Mouse (Mus musculus): ENCODE measurements around the gene Krt31.

DNA sequence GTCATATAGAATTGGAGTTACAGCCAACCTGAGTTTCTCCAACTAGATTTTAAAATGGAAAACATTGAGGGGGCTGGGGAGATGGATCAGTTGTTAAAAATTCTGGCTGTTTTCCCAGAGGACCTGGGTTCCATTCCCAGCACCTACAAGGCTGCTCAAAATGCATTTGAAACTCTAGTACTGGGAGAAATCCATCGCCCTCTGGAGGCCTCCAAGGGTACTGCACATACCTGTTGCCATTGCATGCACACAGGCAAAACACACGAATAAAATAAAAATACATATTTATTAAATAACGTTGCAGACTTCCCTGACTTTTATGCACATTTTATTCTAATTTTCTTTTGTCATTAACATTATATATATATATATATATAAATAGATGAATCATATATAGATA is 43.7 kb downstream of the Krt31 start:
- no peak for TF ChIP-seq POLR2A (IDR thresholded peaks at IDR 0.05; ENCODE audit: low read depth, low read length)
- TF ChIP-seq CTCF (IDR thresholded peaks at IDR 0.05; ENCODE audit: borderline replicate concordance, insufficient read depth, low read length) = no peak

All from embryonic fibroblast, embryonic 13.5 days (primary cell).